Mouse (Mus musculus) frontal cortex, postnatal 14 days (tissue): ENCODE measurements around the gene Lrfn1.

ENCODE experiments used
- DNase-seq, 2 experiments: peaks; one replicate each; pipeline ENCODE4 v3.0.0; 2022; ENCODE audit warnings: low spot score in 2 of 2

The Lrfn1 gene

GRCm38 (mm10) chr7:28511441-28511840 lies 59.7 kb downstream of the Lrfn1 start:
- no peak for DNase-seq
